Mouse (Mus musculus): ENCODE results near the gene Ccno. TPM values are rescaled to one million over a fixed set of nuclear protein-coding genes. Genes with fewer than 3 reads are reported as not detected.

Ccno gene
- polyA plus RNA-seq, 1 experiment from 2014 or later: 0.98 TPM

MicroRNAs encoded within 50 kb of the gene (microRNA counts, 519-probe panel; counts per million panel counts)
- 2,794 counts per million, percentile 75 among the panel's probes with 10 or more counts for microRNA mmu-miR-449a
- not detected for microRNA mmu-miR-449b
- microRNA mmu-miR-449c: 786 counts per million, percentile 4 among the panel's probes with 10 or more counts

Small RNA genes within 50 kb of the gene (microRNA-seq; reads per million reads assigned to microRNA genes)
- 4,335 reads per million, percentile 90 among the genes with 10 or more reads in this experiment for gene Mir449a
- gene Mir449b: 2.9 reads per million, percentile 7 among the genes with 10 or more reads in this experiment
- gene Mir449c: 2.7 reads per million, percentile 6 among the genes with 10 or more reads in this experiment

Other genes with a start within 250 kb of the Ccno start
- 78.8 and 85.8 TPM in 2 replicates for gene Plpp1, start 187.0 kb upstream of the Ccno start, polyA plus RNA-seq (2015; fragmentation: Nextera tagmentation; extraction: Ambion mirVana)
- 49.0 and 61.1 TPM in 2 replicates for gene Mtrex, start 60.4 kb upstream of the Ccno start, polyA plus RNA-seq (2015; fragmentation: Nextera tagmentation; extraction: Ambion mirVana)
- 23.9 and 36.8 TPM in 2 replicates for gene Dhx29, start 60.3 kb upstream of the Ccno start, polyA plus RNA-seq (2015; fragmentation: Nextera tagmentation; extraction: Ambion mirVana)
- gene Mcidas, start 6.0 kb downstream of the Ccno start, polyA plus RNA-seq (2015; fragmentation: Nextera tagmentation; extraction: Ambion mirVana): 0.55 and 0.62 TPM in 2 replicates
- gene Cdc20b, start 47.3 kb downstream of the Ccno start, polyA plus RNA-seq (2015; fragmentation: Nextera tagmentation; extraction: Ambion mirVana): 0.56 and 0.86 TPM in 2 replicates
- 60.3 and 64.8 TPM in 2 replicates for gene Gpx8, start 58.6 kb downstream of the Ccno start, polyA plus RNA-seq (2015; fragmentation: Nextera tagmentation; extraction: Ambion mirVana)
- gene Gzma, start 113.2 kb downstream of the Ccno start, polyA plus RNA-seq (2015; fragmentation: Nextera tagmentation; extraction: Ambion mirVana): 0.18 TPM in 1 of 2 replicates, not detected in the other
- 2.0 and 2.3 TPM in 2 replicates for gene Esm1, start 221.9 kb downstream of the Ccno start, polyA plus RNA-seq (2015; fragmentation: Nextera tagmentation; extraction: Ambion mirVana)
- gene Gzmk, start 238.1 kb downstream of the Ccno start, polyA plus RNA-seq (2015; fragmentation: Nextera tagmentation; extraction: Ambion mirVana): 0.16 TPM in 1 of 2 replicates, not detected in the other